Mouse (Mus musculus) CH12.LX (cell line): Measurements from ENCODE around the gene Nos1ap. TPM values are rescaled to one million over a fixed set of nuclear protein-coding genes. Genes with fewer than 3 reads are reported as not detected.

Source experiments
- DNase-seq: peaks from one replicate; pipeline ENCODE4 v3.0.0-alpha.2; 2013; ENCODE audit errors: extremely low read depth
- H3K27ac ChIP-seq: 2 replicates; pipeline ENCODE4 v1.5.1; 2012; ENCODE audit warnings: low read depth, mild to moderate bottlenecking, control low read depth, moderate library complexity; ENCODE audit not compliant: insufficient read depth
- H3K27me3 ChIP-seq: replicated peaks from 2 replicates; pipeline ENCODE3; 2012; ENCODE audit warnings: inconsistent platforms
- H3K36me3 ChIP-seq, 2 experiments: replicated peaks in 1 of 2; 2 replicates each; pipeline versions ENCODE3 to v1.6.1; 2012; ENCODE audit warnings: inconsistent platforms in 1 of 2, low read length in 1 of 2, mild to moderate bottlenecking in 1 of 2, mixed read lengths in 1 of 2, moderate library complexity in 1 of 2; ENCODE audit not compliant: control insufficient read depth in 1 of 2, insufficient read depth in 1 of 2
- H3K4me1 ChIP-seq, 2 experiments: 2 replicates each; pipeline ENCODE4 v1.6.1; 2012; ENCODE audit warnings: inconsistent platforms in 1 of 2, moderate library complexity in 1 of 2; ENCODE audit not compliant: insufficient read depth in 2 of 2, control insufficient read depth in 1 of 2
- H3K4me2 ChIP-seq: 2 replicates; pipeline ENCODE4 v1.6.1; 2012; ENCODE audit warnings: low read depth, mild to moderate bottlenecking, control low read depth; ENCODE audit not compliant: poor library complexity, insufficient read depth, severe bottlenecking
- H3K4me3 ChIP-seq, 3 experiments: fragments of 150-350 bp in 1 of 3; sonication (generic) in 1 of 3; replicated peaks in 1 of 3; 2 replicates each; pipeline versions ENCODE3 to v1.5.1; 2011 to 2012; ENCODE audit warnings: low read depth in 2 of 3, low read length in 2 of 3, mild to moderate bottlenecking in 2 of 3, moderate library complexity in 2 of 3, control low read depth in 1 of 3, improper control_type of control experiment in 1 of 3, inconsistent platforms in 1 of 3, mixed read lengths in 1 of 3; ENCODE audit not compliant: poor library complexity in 1 of 3
- H3K79me2 ChIP-seq: replicated peaks from 2 replicates; pipeline ENCODE4 v1.6.1; 2012; ENCODE audit warnings: mild to moderate bottlenecking, moderate library complexity; ENCODE audit not compliant: control insufficient read depth, poor library complexity, insufficient read depth, severe bottlenecking; ENCODE audit errors: extremely low read depth
- H3K9ac ChIP-seq: 2 replicates; pipeline ENCODE4 v1.6.1; 2012; ENCODE audit warnings: low read depth, mild to moderate bottlenecking, control low read depth, moderate library complexity; ENCODE audit not compliant: insufficient read depth
- H3K9me3 ChIP-seq: replicated peaks from 2 replicates; pipeline ENCODE3; 2012; ENCODE audit warnings: low read length, inconsistent platforms, mixed read lengths
- CHD1 ChIP-seq: IDR thresholded peaks from 2 replicates; pipeline ENCODE4 v1.6.1; 2012; ENCODE audit warnings: low read depth, low read length, improper control_type of control experiment, inconsistent platforms
- CHD2 ChIP-seq: IDR thresholded peaks from 2 replicates; pipeline ENCODE4 v1.6.1; 2011; ENCODE audit warnings: low read length, improper control_type of control experiment
- CTCF ChIP-seq, 2 experiments: IDR thresholded peaks in 1 of 2; conservative IDR thresholded peaks in 1 of 2; 2 replicates each; pipeline ENCODE4 v1.5.1; 2011 to 2012; ENCODE audit warnings: low read depth in 2 of 2, low read length in 2 of 2, improper control_type of control experiment in 1 of 2, inconsistent platforms in 1 of 2, mild to moderate bottlenecking in 1 of 2, moderate library complexity in 1 of 2
- E2F4 ChIP-seq: IDR thresholded peaks from 2 replicates; pipeline ENCODE4 v1.6.1; 2011; ENCODE audit warnings: low read depth, low read length, improper control_type of control experiment; ENCODE audit not compliant: insufficient replicate concordance
- ELF1 ChIP-seq: IDR thresholded peaks from 2 replicates; pipeline ENCODE4 v1.6.1; 2014; ENCODE audit warnings: low read depth, mild to moderate bottlenecking, inconsistent platforms, low read length, improper control_type of control experiment
- ETS1 ChIP-seq: conservative IDR thresholded peaks from 2 replicates; pipeline ENCODE4 v1.6.1; 2012; ENCODE audit warnings: low read depth, mild to moderate bottlenecking, inconsistent platforms, low read length, improper control_type of control experiment, moderate library complexity
- HCFC1 ChIP-seq: IDR thresholded peaks from 2 replicates; pipeline ENCODE4 v1.6.1; 2012; ENCODE audit warnings: low read depth, mild to moderate bottlenecking, inconsistent platforms, low read length, improper control_type of control experiment
- IRF4 ChIP-seq: IDR thresholded peaks from 2 replicates; pipeline ENCODE4 v1.6.1; 2014; ENCODE audit warnings: low read depth, mild to moderate bottlenecking, inconsistent platforms, low read length, improper control_type of control experiment
- JUN ChIP-seq: IDR thresholded peaks from 2 replicates; pipeline ENCODE4 v1.6.1; 2011; ENCODE audit warnings: low read depth, mild to moderate bottlenecking, low read length, improper control_type of control experiment, moderate library complexity; ENCODE audit not compliant: insufficient read depth
- JUND ChIP-seq: conservative IDR thresholded peaks from 2 replicates; pipeline ENCODE4 v1.6.1; 2011; ENCODE audit warnings: low read depth, low read length, improper control_type of control experiment
- KAT2A ChIP-seq: IDR thresholded peaks from 2 replicates; pipeline ENCODE4 v1.6.1; 2012; ENCODE audit warnings: low read length, improper control_type of control experiment, inconsistent platforms; ENCODE audit not compliant: insufficient replicate concordance
- MAFK ChIP-seq: IDR thresholded peaks from 2 replicates; pipeline ENCODE4 v1.6.1; 2011; ENCODE audit warnings: low read length, improper control_type of control experiment; ENCODE audit not compliant: insufficient replicate concordance
- MAX ChIP-seq: IDR thresholded peaks from 2 replicates; pipeline ENCODE4 v1.6.1; 2011; ENCODE audit warnings: low read length, improper control_type of control experiment
- MEF2A ChIP-seq: IDR thresholded peaks from 2 replicates; pipeline ENCODE4 v1.6.1; 2014; ENCODE audit warnings: low read depth, mild to moderate bottlenecking, inconsistent platforms, low read length, improper control_type of control experiment, borderline replicate concordance
- MXI1 ChIP-seq: IDR thresholded peaks from 2 replicates; pipeline ENCODE4 v1.6.1; 2011; ENCODE audit warnings: mild to moderate bottlenecking, low read depth, low read length, improper control_type of control experiment
- NRF1 ChIP-seq: IDR thresholded peaks from 2 replicates; pipeline ENCODE4 v1.6.1; 2014; ENCODE audit warnings: low read depth, mild to moderate bottlenecking, inconsistent platforms, low read length, improper control_type of control experiment, moderate library complexity
- RCOR1 ChIP-seq: conservative IDR thresholded peaks from 2 replicates; pipeline ENCODE4 v1.6.1; 2012; ENCODE audit warnings: low read depth, mild to moderate bottlenecking, inconsistent platforms, low read length, improper control_type of control experiment
- SMC3 ChIP-seq: IDR thresholded peaks from 2 replicates; pipeline ENCODE4 v1.6.1; 2011; ENCODE audit warnings: low read depth, low read length, improper control_type of control experiment
- TCF12 ChIP-seq: IDR thresholded peaks from 2 replicates; pipeline ENCODE4 v1.6.1; 2014; ENCODE audit warnings: low read depth, mild to moderate bottlenecking, inconsistent platforms, low read length, improper control_type of control experiment
- UBTF ChIP-seq: IDR thresholded peaks from 2 replicates; pipeline ENCODE4 v1.6.1; 2012; ENCODE audit warnings: low read depth, mild to moderate bottlenecking, inconsistent platforms, low read length, improper control_type of control experiment, moderate library complexity
- USF2 ChIP-seq: conservative IDR thresholded peaks from 2 replicates; pipeline ENCODE4 v1.6.1; 2011; ENCODE audit warnings: low read depth, low read length, improper control_type of control experiment
- ZMIZ1 ChIP-seq: IDR thresholded peaks from 2 replicates; pipeline ENCODE4 v1.6.1; 2012; ENCODE audit warnings: low read depth, mild to moderate bottlenecking, inconsistent platforms, low read length, improper control_type of control experiment
- dilution Hi-C: fragments of 300-500 bp; cut with MboI; formaldehyde crosslinking; loops from 2 replicates; pipeline ENCODE4 v1.14.3; 2020; ENCODE audit warnings: low sequenced_read_pairs; ENCODE audit not compliant: extremely low pct_unique_long_range_greater_than_20kb, extremely low pct_ligation_motif_present
- in situ Hi-C: fragments of 300-500 bp; cut with MboI; formaldehyde crosslinking; loops from 3 replicates; pipeline ENCODE4 v1.14.3; 2019; ENCODE audit warnings: low sequenced_read_pairs, low pct_ligation_motif_present, low pct_unique_long_range_greater_than_20kb, mixed read lengths
- polyA plus RNA-seq: library from polyadenylated mRNA; unstranded; fragments of >175 nt; gene quantifications from 2 replicates; pipeline ENCODE4 v1.2.1, GENCODE M21; 2012; ENCODE audit warnings: low read depth; ENCODE audit not compliant: insufficient read length
- total RNA-seq, 2 experiments: library from RNA; depleted of rRNA; stranded (reverse); fragments of 300-350 nt in 1 of 2; fragments of >200 nt in 1 of 2; gene quantifications; 2 replicates each; pipeline ENCODE4 v1.2.3; 2012 to 2014

Nos1ap gene
- total and polyA plus RNA-seq, 3 experiments = not detected

DNA sequence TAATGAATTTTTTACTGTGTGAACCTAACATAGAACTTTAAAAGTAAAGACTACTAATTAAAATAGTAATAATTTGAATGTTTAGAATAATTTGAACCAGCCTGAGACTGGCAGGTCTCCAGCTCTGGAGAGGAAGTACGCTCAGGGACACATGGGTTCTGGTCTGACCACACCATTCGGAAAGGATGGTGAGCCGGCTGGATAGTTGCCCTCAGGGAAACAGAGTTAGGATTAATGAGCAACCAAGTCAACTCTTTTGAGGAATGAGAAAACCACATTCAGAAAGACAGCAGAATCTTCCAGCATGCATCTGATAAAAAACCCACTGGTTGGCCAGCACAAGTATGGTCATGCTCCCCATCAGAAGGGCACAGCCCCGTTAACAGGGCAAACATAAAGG is 69.5 kb downstream of the Nos1ap start:
- Histone ChIP-seq H3K36me3 (no peaks in the 10 kb centered on the region), H3K4me3 (no peak overlapping the region), H3K9me3 (peaks cover 4% of the 10 kb centered on the region), H3K9ac (no peak overlapping the region), H3K27me3 (no peaks in the 10 kb centered on the region), H3K4me2 (no peak overlapping the region), H3K27ac (no peak overlapping the region), H3K4me1 (no peaks in the 10 kb centered on the region)
- dilution Hi-C loops = no loop called here
- TF ChIP-seq KAT2A = no peak
- no peak for TF ChIP-seq USF2
- no peak for TF ChIP-seq HCFC1
- TF ChIP-seq MEF2A = no peak
- TF ChIP-seq MAX = no peak
- TF ChIP-seq, all 38 proteins: peak for 0
- DNase-seq = no peak
- in situ Hi-C loops = no loop called here
- H3K79me2 ChIP-seq = no peaks in the 10 kb centered on the region

DNA sequence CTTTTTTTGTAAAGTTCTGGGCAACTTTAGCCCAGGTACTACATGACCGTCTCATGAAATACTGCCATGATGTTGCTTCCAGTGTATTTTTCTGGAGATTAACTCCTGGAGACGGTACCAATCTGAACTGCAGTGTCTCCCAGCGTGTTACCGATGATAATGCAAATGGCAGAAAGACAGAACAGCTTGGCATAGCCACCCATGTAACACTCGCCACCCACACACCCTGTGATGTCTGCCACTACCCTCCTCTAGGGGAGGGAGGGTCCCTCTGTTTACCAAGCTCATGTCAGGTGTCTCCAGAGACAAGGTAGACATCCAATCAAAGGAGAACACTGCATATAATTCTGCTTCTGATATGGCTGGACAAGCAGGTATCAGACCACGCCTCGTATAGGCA is 70.0 kb downstream of the Nos1ap start:
- Histone ChIP-seq H3K4me2 (no peak overlapping the region), H3K9me3 (peaks cover 4% of the 10 kb centered on the region), H3K27me3 (no peaks in the 10 kb centered on the region), H3K9ac (no peak overlapping the region), H3K27ac (no peak overlapping the region), H3K4me1 (no peaks in the 10 kb centered on the region), H3K36me3 (no peaks in the 10 kb centered on the region), H3K4me3 (no peak overlapping the region)
- dilution Hi-C loops (no loop called here), in situ Hi-C loops (no loop called here)
- no peak for TF ChIP-seq CHD1
- TF ChIP-seq ZMIZ1 = no peak
- TF ChIP-seq MAFK = no peak
- no peak for TF ChIP-seq SMC3
- TF ChIP-seq MXI1 = no peak
- no peak for TF ChIP-seq NRF1
- no peak for TF ChIP-seq E2F4
- TF ChIP-seq ETS1 = no peak
- TF ChIP-seq RCOR1 = no peak
- no peak for TF ChIP-seq HCFC1
- TF ChIP-seq, all 38 proteins: peak for 0
- DNase-seq = no peak
- H3K79me2 ChIP-seq = no peaks in the 10 kb centered on the region

DNA sequence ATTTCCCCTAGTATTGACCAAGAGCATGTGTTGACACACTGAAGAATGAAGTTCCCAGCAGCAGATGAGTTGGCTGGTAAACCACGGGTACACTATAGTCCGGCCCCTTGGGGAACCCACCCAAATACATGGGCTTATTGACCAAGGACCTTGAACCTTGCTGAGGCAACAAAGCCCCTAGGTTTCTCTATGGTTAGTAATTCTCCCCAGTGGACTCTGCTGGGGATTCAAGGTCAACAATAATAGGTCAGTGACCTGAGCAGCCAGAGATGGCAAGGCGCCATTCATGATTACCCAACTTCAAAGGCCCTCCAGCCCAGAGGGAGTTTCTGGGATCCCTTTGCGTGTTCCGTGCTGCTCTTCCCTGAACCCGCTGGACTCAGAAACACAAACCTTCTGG is 73.5 kb downstream of the Nos1ap start:
- no peak for DNase-seq
- no peak overlapping the region for H3K4me2 ChIP-seq

More for the DNA sequence above, 73.5 kb downstream of the Nos1ap start:
- Histone ChIP-seq H3K4me3 (no peak overlapping the region), H3K36me3 (no peaks in the 10 kb centered on the region), H3K9me3 (peaks cover 4% of the 10 kb centered on the region), H3K79me2 (no peaks in the 10 kb centered on the region), H3K27me3 (no peaks in the 10 kb centered on the region), H3K27ac (no peak overlapping the region), H3K4me1 (no peaks in the 10 kb centered on the region), H3K9ac (no peak overlapping the region)
- dilution Hi-C loops = no loop called here
- TF ChIP-seq JUND (no peak), TCF12 (no peak), RCOR1 (no peak), SMC3 (no peak), CTCF (conservative IDR thresholded peaks at IDR 0.05 in 1 of 2, IDR thresholded peaks at IDR 0.05 in 1 of 2; ENCODE audit: low read depth in 2 of 2, low read length in 2 of 2) (no peak), CHD2 (no peak), MAFK (no peak), MAX (no peak), ELF1 (no peak), IRF4 (no peak), UBTF (no peak), E2F4 (no peak), JUN (no peak)
- in situ Hi-C loops = no loop called here
